Mouse (Mus musculus) olfactory bulb, adult 2 months (tissue): ENCODE data around the gene Spata5.

Experiments used
- CTCF ChIP-seq: fragments of 200-500 bp; IDR thresholded peaks from 2 replicates; pipeline ENCODE4 v1.5.1; 2012; ENCODE audit warnings: low read depth, mild to moderate bottlenecking, low read length, moderate library complexity; ENCODE audit not compliant: insufficient read depth
- POLR2A ChIP-seq: fragments of 200-500 bp; IDR thresholded peaks from 2 replicates; pipeline ENCODE4 v1.6.1; 2012; ENCODE audit warnings: mild to moderate bottlenecking, low read depth, low read length, moderate library complexity; ENCODE audit not compliant: insufficient read depth

DNA sequence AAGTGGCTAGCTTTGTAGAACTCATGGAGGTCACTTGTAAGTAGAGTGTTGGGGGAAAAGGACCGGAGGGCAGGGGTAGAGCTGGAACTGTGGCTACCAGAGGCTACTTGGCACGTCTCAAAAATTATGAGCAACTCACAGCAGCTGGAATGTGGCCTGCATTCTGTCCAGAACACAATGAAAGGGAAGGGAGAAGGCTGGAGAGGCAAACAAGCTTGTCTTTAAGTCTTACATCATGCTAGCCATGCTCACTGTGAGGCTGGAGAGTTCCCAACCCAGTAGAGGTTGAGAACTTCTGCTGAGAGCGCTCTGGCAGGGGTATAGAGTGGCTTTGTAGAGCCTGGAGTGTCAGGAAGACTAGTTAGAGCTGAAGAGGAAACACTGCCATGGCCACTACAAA lies 22.1 kb upstream of the Spata5 start:
- no peak for TF ChIP-seq CTCF
- TF ChIP-seq POLR2A, result no peak
